Mouse (Mus musculus) olfactory bulb, adult 2 months (tissue): ENCODE measurements around the gene Odf3.

Experiments used
- CTCF ChIP-seq: fragments of 200-500 bp; IDR thresholded peaks from 2 replicates; pipeline ENCODE4 v1.5.1; 2012; ENCODE audit warnings: low read depth, mild to moderate bottlenecking, low read length, moderate library complexity; ENCODE audit not compliant: insufficient read depth
- POLR2A ChIP-seq: fragments of 200-500 bp; IDR thresholded peaks from 2 replicates; pipeline ENCODE4 v1.6.1; 2012; ENCODE audit warnings: mild to moderate bottlenecking, low read depth, low read length, moderate library complexity; ENCODE audit not compliant: insufficient read depth

DNA sequence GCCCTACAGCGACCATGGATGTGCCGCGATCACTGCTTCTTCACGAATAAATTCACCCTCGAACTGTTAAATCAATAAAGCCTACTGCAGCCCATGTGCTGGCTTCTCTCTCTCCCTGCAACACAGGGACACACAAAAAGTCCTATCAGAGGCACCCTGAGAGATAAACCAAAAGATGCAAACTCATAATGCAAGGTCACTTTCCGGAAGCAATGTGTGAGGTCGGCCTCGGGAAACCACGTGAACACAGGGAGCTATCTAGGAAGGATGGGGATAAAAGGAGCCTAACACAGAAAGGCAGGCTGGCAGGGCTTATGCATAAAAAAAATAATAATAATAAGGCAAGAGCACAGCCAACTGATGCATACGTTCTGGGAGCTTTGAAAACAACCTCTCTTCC, 929 bp upstream of the Odf3 start:
- TF ChIP-seq CTCF, result no peak
- no peak for TF ChIP-seq POLR2A
